ENCODE assay signal across 9 mouse cellular contexts in the genomic region with DNA sequence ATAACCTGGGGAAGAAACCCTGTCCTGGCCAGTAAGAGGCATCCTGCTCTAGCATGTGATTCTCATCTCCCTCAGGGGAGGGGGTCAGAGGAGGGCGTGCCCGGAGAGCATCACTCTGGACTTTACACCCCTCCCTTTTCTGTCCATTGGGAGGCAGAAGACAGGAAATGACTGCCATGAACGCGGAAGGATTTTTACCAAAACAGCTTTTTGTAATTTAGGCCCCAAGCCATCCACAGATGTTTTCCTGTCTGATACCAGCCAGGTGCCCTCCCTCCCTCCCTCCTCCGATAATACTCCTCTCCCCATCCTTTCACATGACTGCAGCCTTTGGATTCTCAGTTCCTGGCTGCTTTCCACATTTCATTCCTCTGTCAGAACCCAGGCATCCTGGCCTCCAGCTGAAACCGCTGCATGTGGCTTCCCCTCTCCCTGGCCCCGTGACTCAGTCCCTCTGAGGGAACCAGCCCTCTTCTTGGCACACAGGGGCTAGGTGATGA. TPM values are rescaled to one million over a fixed set of nuclear protein-coding genes. Genes with fewer than 3 reads are reported as not detected.
A peak's percentile ranks its signal among the peaks of the same experiment; 100 is the strongest.
DNase-seq lines count a peak whose midpoint lies in the region; ATAC-seq and TF ChIP-seq lines count a peak whose summit lies in the region.
"Had no signal": no experiment of that assay in that cellular context is flagged by ENCODE, and none has a peak within 500 bp of the region (broad histone marks: within the 10 kb centered on the region; RNA-seq: fewer than 3 reads in every experiment).

A gene (plus strand): TSS at position 367 of the 500 bp plus-strand sequence.

- no peaks in the 10 kb centered on the region for H3K4me1 ChIP-seq in kidney, postnatal 0 days (replicated peaks; ENCODE audit: insufficient read depth, low read length)
- peaks cover 14% of the 10 kb centered on the region for H3K4me1 ChIP-seq in limb, embryonic 12.5 days (replicated peaks)
- no peaks in the 10 kb centered on the region for H3K4me1 ChIP-seq in stomach, embryonic 16.5 days (ENCODE audit: control insufficient read depth, insufficient read depth, low read length)

- H3K4me3 ChIP-seq in kidney, postnatal 0 days (replicated peaks; ENCODE audit: low read depth, low read length) = no peak within 1 kb of the TSS
- no peak within 1 kb of the TSS for H3K4me3 ChIP-seq in limb, embryonic 12.5 days (replicated peaks)
- peak within 1 kb of the TSS; percentile 2; the same call in 1 of the 2 replicates for H3K4me3 ChIP-seq in stomach, embryonic 16.5 days (replicated peaks; ENCODE audit: low read length)

- no peak within 1 kb of the TSS for H3K9ac ChIP-seq in kidney, postnatal 0 days (ENCODE audit: low read depth, low read length)
- 0 out of 2 replicates have a peak within 1 kb of the TSS, but pooled peaks have one; percentile 18 for H3K9ac ChIP-seq in limb, embryonic 12.5 days (replicated peaks)
- H3K9ac ChIP-seq in stomach, embryonic 16.5 days (ENCODE audit: low read length) = peak within 1 kb of the TSS; percentile 61

- H3K36me3 ChIP-seq in kidney, postnatal 0 days (ENCODE audit: insufficient read depth, low read length) = 0 out of 2 replicates have a peak, but pooled peaks cover 14% of the 10 kb centered on the region
- peaks cover 32% of the 10 kb centered on the region for H3K36me3 ChIP-seq in limb, embryonic 12.5 days
- 0 out of 2 replicates have a peak, but pooled peaks cover 6% of the 10 kb centered on the region for H3K36me3 ChIP-seq in stomach, embryonic 16.5 days (ENCODE audit: control insufficient read depth, insufficient read depth, low read length)

- ATAC-seq in kidney, postnatal 0 days (replicated peaks; ENCODE audit: low FRiP score, low read depth) = peak; percentile 87
- no peak for ATAC-seq in limb, embryonic 12.5 days (ENCODE audit: insufficient number of reproducible peaks, insufficient read depth, low FRiP score, low TSS enrichment, low read depth)
- peak; percentile 76 for ATAC-seq in stomach, embryonic 16.5 days (ENCODE audit: insufficient read depth, low FRiP score)

- peak; percentile 84 for DNase-seq in kidney, postnatal 0 days (ENCODE audit: low spot score)
- DNase-seq in kidney, postnatal 14 days = no peak
- DNase-seq in brain, embryonic 14.5 days (ENCODE audit: low read depth) = peak; percentile 17
- DNase-seq in heart, adult 8-10 months (ENCODE audit: low spot score) = peak; percentile 38
- DNase-seq in spleen, postnatal 4 days (ENCODE audit: low spot score in 2 of 2) = no peak
- no peak for DNase-seq in layer of hippocampus, adult 11-12 months (ENCODE audit: low spot score)

- H3K9me3 ChIP-seq in kidney, postnatal 0 days (replicated peaks; ENCODE audit: low read length) = no peaks in the 10 kb centered on the region
- no peaks in the 10 kb centered on the region for H3K9me3 ChIP-seq in limb, embryonic 12.5 days
- H3K9me3 ChIP-seq in stomach, embryonic 16.5 days (replicated peaks; ENCODE audit: control insufficient read depth, low read length) = no peaks in the 10 kb centered on the region

- TF ChIP-seq CTCF in kidney, postnatal 0 days (IDR thresholded peaks at IDR 0.05; ENCODE audit: low read depth) = no peak
- no peak for TF ChIP-seq CTCF in brain, embryonic 14.5 days (IDR thresholded peaks at IDR 0.05; ENCODE audit: borderline replicate concordance, extremely low read depth, insufficient read depth, insufficient read length)

- no peak for TF ChIP-seq POLR2A in brain, embryonic 14.5 days (IDR thresholded peaks at IDR 0.05; ENCODE audit: borderline replicate concordance, extremely low read depth, insufficient read depth, insufficient read length, poor library complexity, severe bottlenecking)

- WGBS in kidney, postnatal 0 days = 28% methylated on average over 7 of the region's 7 CpGs
- 21% methylated on average over 7 of the region's 7 CpGs for WGBS in limb, embryonic 12.5 days
- WGBS in stomach, embryonic 16.5 days = 22% methylated on average over 7 of the region's 7 CpGs

- H3K27me3 ChIP-seq in kidney, postnatal 0 days (ENCODE audit: insufficient read depth, low read length) = no peaks in the 10 kb centered on the region
- no peaks in the 10 kb centered on the region for H3K27me3 ChIP-seq in limb, embryonic 12.5 days
- H3K27me3 ChIP-seq in stomach, embryonic 16.5 days (ENCODE audit: control insufficient read depth, insufficient read depth, low read length) = no peaks in the 10 kb centered on the region

- peak within 1 kb of the TSS; percentile 8 for H3K27ac ChIP-seq in kidney, postnatal 0 days
- H3K27ac ChIP-seq in limb, embryonic 12.5 days = peak within 1 kb of the TSS; percentile 29; the same call in 1 of the 2 replicates
- peak within 1 kb of the TSS; percentile 36 for H3K27ac ChIP-seq in stomach, embryonic 16.5 days (ENCODE audit: low read length)
- H3K27ac ChIP-seq: macrophage had no signal

- H3K4me2 ChIP-seq in kidney, postnatal 0 days (ENCODE audit: low read length) = no peak within 1 kb of the TSS
- H3K4me2 ChIP-seq in limb, embryonic 12.5 days = no peak within 1 kb of the TSS
- H3K4me2 ChIP-seq in stomach, embryonic 16.5 days (ENCODE audit: low read depth, low read length) = peak within 1 kb of the TSS; percentile 42

RNA-seq across cellular contexts. Expression of the gene that starts here (rescaled TPM):
- 0.85 and 1.1 TPM in 2 replicates for polyA plus RNA-seq in kidney, postnatal 0 days (2015; fragmentation: Nextera tagmentation; extraction: Ambion mirVana)
- polyA plus RNA-seq in brain, embryonic 14.5 days (2012; rRNA removed) = 0.90 and 1.4 TPM in 2 replicates
- total RNA-seq in heart, adult 8-10 months (2022) = 1 to 10 TPM; 3.4 to 4.7 (median 3.9) TPM
- polyA plus RNA-seq in limb, embryonic 12.5 days (2016; fragmentation: Nextera tagmentation; extraction: Ambion mirVana) = 0.24 and 0.58 TPM in 2 replicates
- 2.0 and 2.8 TPM in 2 replicates for polyA plus RNA-seq in stomach, embryonic 16.5 days (2015; fragmentation: Nextera tagmentation; extraction: Ambion mirVana)

Comparison
In these comparisons a context has a peak if more than half of its experiments do, and no peak if none do; other contexts are left out.
1. DNase-seq: peak in kidney, postnatal 0 days (single experiment), brain, embryonic 14.5 days (single experiment) and heart, adult 8-10 months (single experiment); none in kidney, postnatal 14 days (single experiment), spleen, postnatal 4 days (0 of 2) and layer of hippocampus, adult 11-12 months (single experiment).
2. Peak in every context shown above with its lines, with median percentiles within 50 percentile points of each other: H3K27ac ChIP-seq.